Mouse (Mus musculus): ENCODE measurements around the gene Taf1a. TPM values are rescaled to one million over a fixed set of nuclear protein-coding genes. Genes with fewer than 3 reads are reported as not detected.

The Taf1a gene
- polyA plus RNA-seq, 1 experiment, result 9.3 TPM

GRCm38 (mm10) chr1:183414081-183414727, 25.4 kb downstream of the Taf1a start:
- no peak for DNase-seq (ENCODE audit: low read depth)

- no peak for DNase-seq (ENCODE audit: low read depth)
Observed at GRCm38 (mm10) chr1:183417873-183418272, 29.1 kb downstream of the Taf1a start, which contains the start of gene Hhipl2. Gene Hhipl2 (plus strand): TSS chr1:183418215.

- no peak for DNase-seq (ENCODE audit: low read depth)
Observed at GRCm38 (mm10) chr1:183419741-183420140, 31.0 kb downstream of the Taf1a start.

- DNase-seq (ENCODE audit: low read depth), result no peak
Observed at GRCm38 (mm10) chr1:183420296-183420695, 31.5 kb downstream of the Taf1a start.

GRCm38 (mm10) chr1:183424100-183424499, 35.3 kb downstream of the Taf1a start:
- no peak for DNase-seq (ENCODE audit: low read depth)

- no peak for DNase-seq (ENCODE audit: low read depth)
Observed at GRCm38 (mm10) chr1:183434918-183435317, 46.1 kb downstream of the Taf1a start.

GRCm38 (mm10) chr1:183439036-183439435, 50.3 kb downstream of the Taf1a start:
- DNase-seq (ENCODE audit: low read depth), result no peak

GRCm38 (mm10) chr1:183442015-183442774, 53.4 kb downstream of the Taf1a start:
- no peak for DNase-seq (ENCODE audit: low read depth)

GRCm38 (mm10) chr1:183453066-183453465, 64.3 kb downstream of the Taf1a start:
- no peak for DNase-seq (ENCODE audit: low read depth)

Other genes starting within 250 kb of the Taf1a start
- gene Disp1, start 167.5 kb upstream of the Taf1a start, polyA plus RNA-seq (2012; rRNA removed), result 12.1 and 16.4 TPM in 2 replicates
- gene Aida, start 92.4 kb upstream of the Taf1a start, polyA plus RNA-seq (2012; rRNA removed), result 19.6 and 25.0 TPM in 2 replicates
- gene Brox, start 91.7 kb upstream of the Taf1a start, polyA plus RNA-seq (2012; rRNA removed), result 22.5 and 23.9 TPM in 2 replicates
- gene Mia3, start 19.4 kb upstream of the Taf1a start, polyA plus RNA-seq (2012; rRNA removed), result 108 and 123 TPM in 2 replicates
- gene Hhipl2, start 29.2 kb downstream of the Taf1a start, polyA plus RNA-seq (2012; rRNA removed), result 0.26 and 0.36 TPM in 2 replicates

All from gonadal fat pad, adult 2 months (tissue).